Mouse (Mus musculus) midbrain, embryonic 13.5 days (tissue): ENCODE data around the gene Kcnq2. TPM values are rescaled to one million over a fixed set of nuclear protein-coding genes. Genes with fewer than 3 reads are reported as not detected.

Source experiments
- ATAC-seq: fragments of 200-750 bp; cut with Nextera tagmentation; 2 replicates; pipeline ENCODE4 v1.8.0; 2017; ENCODE audit warnings: mild to moderate bottlenecking, moderate TSS enrichment, moderate library complexity
- H3K27ac ChIP-seq: fragments of 300-500 bp; sonication (generic); 2 replicates; pipeline ENCODE4 v1.5.1; 2015; ENCODE audit warnings: inconsistent platforms, mild to moderate bottlenecking, moderate library complexity
- H3K27me3 ChIP-seq: fragments of 300-500 bp; sonication (generic); 2 replicates; pipeline ENCODE4 v1.6.1; 2015; ENCODE audit warnings: mild to moderate bottlenecking, inconsistent platforms
- H3K36me3 ChIP-seq: fragments of 300-500 bp; sonication (generic); 2 replicates; pipeline ENCODE4 v1.6.1; 2015; ENCODE audit warnings: mild to moderate bottlenecking, inconsistent platforms
- H3K4me1 ChIP-seq: fragments of 300-500 bp; sonication (generic); replicated peaks from 2 replicates; pipeline ENCODE4 v1.6.1; 2015; ENCODE audit warnings: inconsistent platforms
- H3K4me2 ChIP-seq: fragments of 300-500 bp; sonication (generic); replicated peaks from 2 replicates; pipeline ENCODE4 v1.6.1; 2015; ENCODE audit warnings: moderate library complexity, mild to moderate bottlenecking, inconsistent platforms
- H3K4me3 ChIP-seq: fragments of 300-500 bp; sonication (generic); replicated peaks from 2 replicates; pipeline ENCODE4 v1.5.1; 2015; ENCODE audit warnings: mild to moderate bottlenecking, inconsistent platforms
- H3K9ac ChIP-seq: fragments of 300-500 bp; sonication (generic); replicated peaks from 2 replicates; pipeline ENCODE4 v1.6.1; 2015; ENCODE audit warnings: mild to moderate bottlenecking, inconsistent platforms
- H3K9me3 ChIP-seq: fragments of 300-500 bp; sonication (generic); 2 replicates; pipeline ENCODE4 v1.6.1; 2016; ENCODE audit warnings: mild to moderate bottlenecking, inconsistent platforms
- WGBS: fragments of 180-500 bp; shearing (Covaris S2); methylation state at CpG from one replicate; pipeline ENCODE4 v1.1.7; 2015; 5-methylcytosine and 5-hydroxymethylcytosine counted together
- polyA plus RNA-seq: library from polyadenylated mRNA; unstranded; fragments of >200 nt; fragmentation: Nextera tagmentation; extraction: Ambion mirVana; gene quantifications from 2 replicates; pipeline ENCODE4 v1.2.1, GENCODE M21; 2015

Kcnq2 gene
- polyA plus RNA-seq, 1 experiment from 2014 or later = 47.3 TPM

GRCm38 (mm10) chr2:181033310-181033709 is 101.8 kb downstream of the Kcnq2 start:
- peaks cover 69% of the 10 kb centered on the region for H3K36me3 ChIP-seq

GRCm38 (mm10) chr2:181032407-181032806 is 102.7 kb downstream of the Kcnq2 start:
- 54% methylated on average over 5 of the region's 5 CpGs for WGBS
- Histone ChIP-seq H3K27me3 (no peaks in the 10 kb centered on the region), H3K36me3 (peaks cover 78% of the 10 kb centered on the region)

More at GRCm38 (mm10) chr2:181033310-181033709, 101.8 kb downstream of the Kcnq2 start:
- 76% methylated on average over 6 of the region's 6 CpGs for WGBS
- Histone ChIP-seq H3K4me2 (no peak overlapping the region), H3K27me3 (no peaks in the 10 kb centered on the region; the same call in 1 of the 2 replicates), H3K27ac (no peak overlapping the region), H3K9me3 (no peaks in the 10 kb centered on the region), H3K4me1 (peaks cover 30% of the 10 kb centered on the region), H3K4me3 (no peak overlapping the region), H3K9ac (no peak overlapping the region)
- ATAC-seq = no peak

GRCm38 (mm10) chr2:181031406-181031934 is 103.6 kb downstream of the Kcnq2 start:
- Histone ChIP-seq H3K36me3 (peaks cover 88% of the 10 kb centered on the region), H3K27ac (no peak overlapping the region), H3K4me1 (peaks cover 27% of the 10 kb centered on the region), H3K4me3 (no peak overlapping the region), H3K9me3 (no peaks in the 10 kb centered on the region), H3K27me3 (no peaks in the 10 kb centered on the region), H3K4me2 (no peak overlapping the region), H3K9ac (0 out of 2 replicates have a peak overlapping the region, but pooled peaks have one; percentile 4)
- 84% methylated on average over 11 of the region's 11 CpGs for WGBS
- no peak for ATAC-seq

More at GRCm38 (mm10) chr2:181032407-181032806, 102.7 kb downstream of the Kcnq2 start:
- ATAC-seq = peak; percentile 70
- Histone ChIP-seq H3K27ac (no peak overlapping the region), H3K9ac (no peak overlapping the region), H3K4me1 (peaks cover 27% of the 10 kb centered on the region), H3K4me2 (no peak overlapping the region), H3K9me3 (no peaks in the 10 kb centered on the region), H3K4me3 (no peak overlapping the region)

Other genes with a start within 250 kb of the Kcnq2 start
- 37.7 and 47.2 TPM in 2 replicates for gene Ythdf1, start 214.4 kb downstream of the Kcnq2 start, polyA plus RNA-seq
- 0.27 and 0.55 TPM in 2 replicates for gene Birc7, start 206.3 kb downstream of the Kcnq2 start, polyA plus RNA-seq
- 94.0 and 101 TPM in 2 replicates for gene Nkain4, start 180.6 kb downstream of the Kcnq2 start, polyA plus RNA-seq
- 98.9 and 103 TPM in 2 replicates for gene Arfgap1, start 168.1 kb downstream of the Kcnq2 start, polyA plus RNA-seq
- gene Col20a1, start 148.8 kb downstream of the Kcnq2 start, polyA plus RNA-seq = 0.12 and 0.35 TPM in 2 replicates
- 44.1 and 52.7 TPM in 2 replicates for gene Chrna4, start 91.8 kb downstream of the Kcnq2 start, polyA plus RNA-seq
- 3.5 and 3.8 TPM in 2 replicates for gene Eef1a2, start 21.7 kb upstream of the Kcnq2 start, polyA plus RNA-seq
- 470 and 482 TPM in 2 replicates for gene Ppdpf, start 51.9 kb upstream of the Kcnq2 start, polyA plus RNA-seq
- not detected in 2 replicates for gene Ptk6, start 67.5 kb upstream of the Kcnq2 start, polyA plus RNA-seq
- 0.10 TPM in 1 of 2 replicates, not detected in the other for gene Srms, start 77.9 kb upstream of the Kcnq2 start, polyA plus RNA-seq
- gene Fndc11, start 84.7 kb upstream of the Kcnq2 start, polyA plus RNA-seq = 0.13 TPM in 1 of 2 replicates, not detected in the other
- gene Helz2, start 106.7 kb upstream of the Kcnq2 start, polyA plus RNA-seq = 0.34 TPM in 2 replicates
- gene Gmeb2, start 152.7 kb upstream of the Kcnq2 start, polyA plus RNA-seq = 19.7 and 19.9 TPM in 2 replicates
- gene Stmn3, start 179.2 kb upstream of the Kcnq2 start, polyA plus RNA-seq = 996 and 1,042 TPM in 2 replicates
- 33.6 and 40.6 TPM in 2 replicates for gene Rtel1, start 184.4 kb upstream of the Kcnq2 start, polyA plus RNA-seq
- gene Zgpat, start 229.6 kb upstream of the Kcnq2 start, polyA plus RNA-seq = 71.5 and 78.5 TPM in 2 replicates
- gene Arfrp1, start 230.1 kb upstream of the Kcnq2 start, polyA plus RNA-seq = 91.6 and 95.9 TPM in 2 replicates
- gene Lime1, start 244.8 kb upstream of the Kcnq2 start, polyA plus RNA-seq = 42.1 and 46.7 TPM in 2 replicates